Mouse (Mus musculus) liver, postnatal 0 days (tissue): Measurements from ENCODE around the gene Chd9.

Experiments
- CTCF ChIP-seq: sonication (generic); IDR thresholded peaks from 2 replicates; pipeline ENCODE4 v1.5.1; 2016; ENCODE audit warnings: antibody characterized with exemption, low read depth
- EP300 ChIP-seq: IDR thresholded peaks from 2 replicates; pipeline ENCODE4 v1.6.1; 2016; ENCODE audit warnings: antibody characterized with exemption, low read depth, mild to moderate bottlenecking

- TF ChIP-seq EP300 (no peak), CTCF (no peak)
Observed at GRCm38 (mm10) chr8:90902002-90902401, 73.8 kb downstream of the Chd9 start.
